Mouse (Mus musculus): ENCODE data around the gene Slco2a1.

DNA sequence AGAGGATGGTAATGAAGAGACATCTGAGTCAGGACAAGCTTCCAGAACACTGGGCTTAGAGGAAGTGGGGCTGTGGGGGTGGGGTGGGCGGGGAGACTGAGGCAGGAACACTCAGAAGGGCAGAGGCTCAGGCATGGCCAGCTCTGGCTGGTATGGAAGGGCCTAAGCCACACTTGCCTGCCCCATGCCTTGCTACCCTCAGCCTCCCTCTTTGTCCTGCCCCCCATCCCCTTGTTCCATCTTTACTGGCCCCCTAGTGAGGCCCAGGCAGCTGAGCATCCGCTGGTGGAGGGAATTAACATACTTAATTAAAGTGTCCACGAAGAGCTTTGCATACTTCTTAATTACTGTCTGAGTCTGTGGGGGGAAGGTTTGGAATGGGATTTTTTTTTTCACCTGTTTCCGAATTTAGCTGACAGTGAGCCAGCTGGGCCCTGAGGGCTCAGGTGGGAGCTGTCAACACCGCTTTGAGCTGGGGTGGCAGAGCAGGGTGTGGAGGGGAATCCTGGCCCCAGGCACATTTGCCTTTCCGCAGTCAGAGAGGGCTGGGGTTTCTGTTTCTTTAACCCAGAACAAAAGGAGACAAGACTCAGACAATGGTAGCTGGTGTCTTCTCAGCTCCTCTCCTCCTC lies 145.1 kb downstream of the Slco2a1 start:
- no peak for TF ChIP-seq POLR2A (IDR thresholded peaks at IDR 0.05; ENCODE audit: insufficient read length, low read depth)
- TF ChIP-seq MAX (IDR thresholded peaks at IDR 0.05; ENCODE audit: low read depth) = no peak
- no peak for TF ChIP-seq REST (IDR thresholded peaks at IDR 0.05; ENCODE audit: insufficient read depth, insufficient read length)
- no peak for TF ChIP-seq TCF3 (IDR thresholded peaks at IDR 0.05; ENCODE audit: insufficient read length, low read depth)
- no peak for TF ChIP-seq USF1 (IDR thresholded peaks at IDR 0.05; ENCODE audit: low read depth)
- no peak for TF ChIP-seq E2F4 (IDR thresholded peaks at IDR 0.05; ENCODE audit: insufficient read depth)
- no peak for TF ChIP-seq MYOG (IDR thresholded peaks at IDR 0.05; ENCODE audit: control insufficient read depth in 1 of 3, insufficient read depth in 1 of 3, insufficient read length in 2 of 3, low read depth in 2 of 3)
